Mouse (Mus musculus) mammary gland, adult 2 months (tissue): ENCODE measurements around the gene Aph1c. TPM values are rescaled to one million over a fixed set of nuclear protein-coding genes. Genes with fewer than 3 reads are reported as not detected.

Source experiments
- polyA plus RNA-seq: library from polyadenylated mRNA; depleted of rRNA; stranded (reverse); fragments of >200 nt; gene quantifications from 2 replicates; pipeline ENCODE4 v1.2.3, GENCODE M21; 2012; ENCODE audit warnings: low replicate concordance; rRNA removed

Gene Aph1c
- 0.85 and 5.4 TPM in 2 replicates for polyA plus RNA-seq

GRCm38 (mm10) chr9:66834318-66835096, at the start of gene Aph1c:
Aph1c (minus strand) TSS chr9:66834726.

GRCm38 (mm10) chr9:66796739-66797138, 37.8 kb downstream of the Aph1c start, which contains the start of gene Gm10647:
Gm10647 (plus strand) TSS chr9:66797039.

DNA sequence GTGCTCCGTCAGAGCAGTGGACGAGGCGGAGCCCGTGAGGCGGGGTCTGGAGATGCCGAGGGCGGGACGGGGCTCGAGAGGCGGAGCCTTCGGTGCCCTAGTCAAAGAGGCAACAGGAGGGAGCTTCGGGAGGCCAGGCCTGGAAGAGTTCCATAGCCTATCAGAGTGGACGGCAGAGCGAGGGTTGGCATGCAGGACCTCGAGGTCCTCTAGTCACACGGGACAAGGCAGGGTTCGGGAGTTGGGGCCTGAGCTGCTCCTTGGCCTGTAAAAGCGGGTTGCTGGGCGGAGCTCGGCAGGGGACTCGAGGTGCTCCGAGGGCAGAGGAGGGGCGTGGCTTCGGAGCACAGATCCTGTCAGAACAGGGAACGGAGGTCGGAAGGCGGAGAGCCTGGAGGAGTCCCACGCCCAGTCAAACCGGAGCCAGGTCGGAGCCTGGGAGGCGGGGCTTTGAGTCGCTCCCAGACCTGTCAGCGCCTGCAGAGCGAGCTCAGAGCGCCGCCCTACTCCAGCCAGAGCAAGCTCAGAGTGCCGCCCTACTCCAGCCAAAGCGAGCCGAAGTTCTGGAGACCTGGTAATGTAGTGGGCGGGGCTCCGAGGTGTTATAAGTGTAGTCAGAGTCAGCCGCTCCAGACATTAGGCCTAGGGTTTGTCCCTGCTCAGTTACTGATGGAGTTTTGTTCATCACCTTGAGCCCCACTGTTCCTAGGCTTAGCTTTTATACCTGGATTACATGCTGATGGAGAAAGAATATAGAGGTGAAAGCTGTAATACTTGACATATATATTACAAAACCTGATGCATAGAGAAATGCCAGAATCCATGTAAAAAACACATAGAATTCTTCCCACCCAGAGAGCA, 38.8 kb downstream of the Aph1c start, which contains the start of gene Aph1b:
Gene Aph1b (minus strand): TSS at position 27 of the 861 bp plus-strand sequence.

Other genes with a start within 250 kb of the Aph1c start
- gene Usp3, start 241.6 kb downstream of the Aph1c start, polyA plus RNA-seq: 18.6 and 20.4 TPM in 2 replicates
- gene Car12, start 121.0 kb downstream of the Aph1c start, polyA plus RNA-seq: 2.0 and 3.5 TPM in 2 replicates
- 2.5 and 4.2 TPM in 2 replicates for gene Aph1b, start 39.2 kb downstream of the Aph1c start, polyA plus RNA-seq
- 0.09 and 0.10 TPM in 2 replicates for gene Gm10647, start 37.7 kb downstream of the Aph1c start, polyA plus RNA-seq
- gene Rab8b, start 85.0 kb upstream of the Aph1c start, polyA plus RNA-seq: 11.9 and 25.9 TPM in 2 replicates
- gene Rps27l, start 111.4 kb upstream of the Aph1c start, polyA plus RNA-seq: 23.2 and 52.0 TPM in 2 replicates
- gene Lactb, start 140.8 kb upstream of the Aph1c start, polyA plus RNA-seq: 6.3 and 29.3 TPM in 2 replicates
- gene Tpm1, start 214.7 kb upstream of the Aph1c start, polyA plus RNA-seq: 51.6 and 1,223 TPM in 2 replicates